Mouse (Mus musculus): ENCODE measurements around the gene Ganc. TPM values are rescaled to one million over a fixed set of nuclear protein-coding genes. Genes with fewer than 3 reads are reported as not detected.

Ganc gene
- polyA plus RNA-seq, 1 experiment = 43.4 TPM

DNA sequence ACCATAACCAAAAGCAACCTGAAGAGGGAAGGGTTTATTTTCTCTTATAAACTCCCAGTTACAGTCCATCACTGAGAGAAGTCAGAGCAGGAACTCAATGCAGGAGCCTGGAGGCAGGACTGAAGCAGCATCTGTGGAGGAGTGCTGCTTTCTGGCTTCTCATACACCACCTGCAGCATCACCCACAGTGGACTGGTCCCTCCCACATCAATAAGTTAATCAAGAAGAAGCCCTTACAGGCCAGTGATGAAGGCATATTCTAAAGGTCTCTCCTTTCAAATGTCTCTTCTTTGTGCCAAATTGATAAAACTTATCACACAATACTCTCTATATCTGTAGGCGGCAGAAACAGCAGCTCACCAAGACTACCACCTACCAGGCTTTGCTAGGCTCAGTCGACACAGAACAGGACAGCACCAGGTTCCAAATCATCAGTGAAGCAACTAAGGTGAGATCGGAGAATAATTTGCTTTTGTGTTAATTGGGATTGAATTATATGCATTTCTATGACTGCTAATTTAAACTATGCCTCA lies 7.5 kb downstream of the Ganc start:
- Histone ChIP-seq H3K4me3 (ENCODE audit: insufficient read depth, low read depth, low read length) (no peak overlapping the region), H3K4me1 (ENCODE audit: control insufficient read depth, insufficient read depth, insufficient read length, low read length) (no peaks in the 10 kb centered on the region), H3K27ac (replicated peaks; ENCODE audit: low read depth, low read length) (no peak overlapping the region)

DNA sequence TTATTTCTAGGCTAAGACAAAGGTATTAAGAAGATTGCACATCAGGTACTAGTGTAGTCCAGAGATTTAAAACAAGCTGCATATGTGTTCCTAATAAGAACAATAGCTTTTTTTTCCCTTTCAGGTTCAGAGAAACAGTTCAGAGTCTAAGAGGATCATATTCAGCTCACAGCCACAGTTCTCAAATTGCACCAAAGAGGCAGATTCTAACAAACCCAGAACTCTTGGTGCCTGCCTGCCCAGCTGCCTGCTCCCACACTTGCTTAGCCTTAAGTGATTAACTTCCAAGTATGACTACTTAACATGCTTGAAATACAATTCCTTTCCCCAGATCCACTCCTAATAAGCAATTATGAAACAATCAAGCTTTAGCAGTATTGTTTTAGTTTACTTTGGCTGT lies 10.4 kb downstream of the Ganc start:
- Histone ChIP-seq H3K27ac (replicated peaks; ENCODE audit: low read depth, low read length) (no peak overlapping the region), H3K4me3 (ENCODE audit: insufficient read depth, low read depth, low read length) (no peak overlapping the region), H3K4me1 (ENCODE audit: control insufficient read depth, insufficient read depth, insufficient read length, low read length) (no peaks in the 10 kb centered on the region)

DNA sequence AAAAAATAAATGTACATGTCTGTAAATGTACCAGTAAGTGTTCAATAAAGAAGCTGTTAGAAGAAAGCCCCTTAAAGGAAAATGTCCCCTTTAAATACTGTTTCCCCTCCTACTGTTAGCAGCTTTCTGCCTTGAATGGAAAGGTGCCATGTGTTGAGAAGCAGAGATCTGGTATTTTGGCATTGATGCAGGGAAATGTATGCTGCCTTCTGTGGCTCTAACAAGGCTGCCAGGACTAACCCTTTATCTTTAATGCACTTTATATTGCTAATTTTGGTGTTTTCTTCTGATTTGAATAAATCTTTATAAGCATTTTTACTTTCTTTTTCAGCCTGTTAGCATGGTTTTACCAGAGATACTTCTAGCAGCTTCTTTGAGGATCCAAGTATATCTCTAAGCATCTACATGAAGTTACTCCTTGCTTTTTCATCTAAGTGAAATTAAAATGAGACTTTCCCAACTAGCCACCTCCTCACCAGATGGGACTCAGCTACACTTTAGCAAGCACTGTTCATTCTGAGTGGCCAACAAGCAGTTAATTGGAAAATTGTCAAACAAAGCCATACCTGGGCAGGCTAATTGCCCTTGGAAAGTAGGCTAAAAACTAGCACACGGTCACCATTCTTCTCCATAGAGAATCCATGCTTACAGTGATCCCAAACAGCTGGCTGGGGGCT lies 11.2 kb downstream of the Ganc start:
- Histone ChIP-seq H3K27ac (replicated peaks; ENCODE audit: low read depth, low read length) (no peak overlapping the region), H3K4me3 (ENCODE audit: insufficient read depth, low read depth, low read length) (no peak overlapping the region), H3K4me1 (ENCODE audit: control insufficient read depth, insufficient read depth, insufficient read length, low read length) (no peaks in the 10 kb centered on the region)

DNA sequence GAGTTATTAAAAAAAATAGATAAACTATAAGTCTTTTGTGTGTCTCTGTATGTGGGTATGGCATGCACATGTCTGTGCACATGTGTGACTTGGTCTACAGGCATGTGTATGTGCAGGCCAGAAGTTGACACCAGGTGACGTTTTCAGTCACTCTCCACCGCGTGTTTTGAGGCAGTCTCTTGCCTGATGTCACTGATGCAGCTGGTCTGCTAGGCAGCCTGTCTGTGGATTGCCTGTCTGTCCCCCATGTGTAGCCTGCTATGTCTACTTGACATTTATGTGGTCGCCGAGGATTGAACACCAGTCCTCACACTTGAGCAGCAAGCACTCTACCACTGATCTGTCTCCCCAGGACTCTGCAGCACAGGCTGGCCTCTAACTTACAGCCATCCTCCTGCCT lies 20.7 kb downstream of the Ganc start:
- no peak overlapping the region for H3K27ac ChIP-seq (replicated peaks; ENCODE audit: low read depth, low read length)
- no peak overlapping the region for H3K4me3 ChIP-seq (ENCODE audit: insufficient read depth, low read depth, low read length)
- no peaks in the 10 kb centered on the region for H3K4me1 ChIP-seq (ENCODE audit: control insufficient read depth, insufficient read depth, insufficient read length, low read length)

DNA sequence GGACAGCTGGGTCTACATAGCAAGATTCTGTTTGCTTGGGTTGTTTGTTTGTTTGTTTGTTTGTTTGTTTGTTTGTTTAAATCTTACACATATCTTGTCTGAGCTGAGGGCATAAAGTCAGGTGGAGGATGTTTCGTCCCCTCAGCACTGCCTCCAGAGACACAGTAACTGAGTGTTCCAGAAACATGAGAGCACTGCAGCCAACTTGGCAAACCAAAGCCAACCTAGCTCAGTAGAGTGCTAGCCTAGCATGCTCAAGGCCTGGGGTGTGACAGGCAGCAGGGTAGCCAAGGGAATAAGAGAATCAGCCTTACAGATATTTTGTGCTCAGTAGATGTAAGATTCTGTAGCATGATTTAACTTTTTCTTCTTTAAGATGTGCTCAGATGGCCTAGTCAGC lies 40.8 kb downstream of the Ganc start:
- H3K4me1 ChIP-seq (ENCODE audit: control insufficient read depth, insufficient read depth, insufficient read length, low read length) = no peaks in the 10 kb centered on the region
- H3K27ac ChIP-seq (replicated peaks; ENCODE audit: low read depth, low read length) = no peak overlapping the region
- H3K4me3 ChIP-seq (ENCODE audit: insufficient read depth, low read depth, low read length) = no peak overlapping the region

DNA sequence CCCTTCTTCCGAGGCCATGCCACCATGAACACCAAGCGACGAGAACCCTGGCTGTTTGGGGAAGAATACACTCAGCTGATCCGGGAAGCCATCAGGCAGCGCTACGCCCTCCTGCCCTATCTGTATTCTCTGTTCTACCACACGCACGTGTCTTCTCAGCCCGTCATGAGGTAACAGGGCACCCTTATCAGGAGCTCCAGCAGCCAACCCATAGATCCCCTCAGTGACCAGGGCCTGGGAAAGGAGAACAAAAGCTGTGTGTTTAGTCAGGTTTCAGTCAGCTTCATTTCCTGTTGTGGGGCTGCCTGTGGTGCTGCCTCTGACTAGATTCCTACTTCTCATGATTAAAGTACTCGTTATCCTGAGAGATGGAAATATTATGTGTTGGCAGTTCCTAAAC lies 42.7 kb downstream of the Ganc start:
- H3K4me3 ChIP-seq (ENCODE audit: insufficient read depth, low read depth, low read length) = no peak overlapping the region
- H3K27ac ChIP-seq (replicated peaks; ENCODE audit: low read depth, low read length) = no peak overlapping the region
- no peaks in the 10 kb centered on the region for H3K4me1 ChIP-seq (ENCODE audit: control insufficient read depth, insufficient read depth, insufficient read length, low read length)

DNA sequence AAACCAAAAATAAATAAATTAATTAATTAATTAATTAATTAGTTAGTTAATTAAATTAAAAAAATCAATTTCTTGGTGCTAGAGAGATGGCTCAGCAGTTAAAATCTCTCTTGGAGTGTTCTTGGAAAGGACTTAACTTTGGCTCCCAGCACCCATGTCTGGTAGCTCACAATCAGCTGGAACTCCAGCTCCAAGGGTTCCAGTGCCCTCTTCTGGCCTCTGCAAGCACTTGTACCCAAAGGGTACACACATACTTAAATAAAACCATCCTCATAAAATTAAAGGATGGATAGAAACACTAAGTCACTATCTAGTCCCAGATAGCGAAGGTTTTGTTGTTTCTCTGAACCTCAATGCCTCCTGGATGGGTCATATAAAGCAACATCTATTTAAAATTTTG lies 43.6 kb downstream of the Ganc start:
- Histone ChIP-seq H3K27ac (replicated peaks; ENCODE audit: low read depth, low read length) (no peak overlapping the region), H3K4me1 (ENCODE audit: control insufficient read depth, insufficient read depth, insufficient read length, low read length) (no peaks in the 10 kb centered on the region), H3K4me3 (ENCODE audit: insufficient read depth, low read depth, low read length) (no peak overlapping the region)

DNA sequence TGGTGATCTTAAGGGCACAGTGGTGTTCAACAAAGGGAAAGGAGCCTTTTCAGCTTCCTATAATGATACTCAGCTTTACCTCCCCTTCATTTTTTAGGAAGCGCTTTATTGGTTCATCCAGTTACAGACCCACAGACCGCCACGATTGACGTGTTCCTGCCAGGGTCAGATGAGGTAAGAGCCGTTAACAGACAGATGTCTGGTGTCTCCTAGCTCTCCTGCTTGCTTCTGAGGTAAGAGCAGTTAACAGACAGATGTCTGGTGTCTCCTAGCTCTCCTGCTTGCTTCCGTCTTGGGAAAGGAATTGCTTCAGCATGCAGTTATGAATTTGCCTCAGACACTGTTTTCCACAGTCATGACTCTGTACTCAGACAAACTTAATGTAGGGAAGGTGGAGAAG lies 47.0 kb downstream of the Ganc start:
- Histone ChIP-seq H3K4me1 (ENCODE audit: control insufficient read depth, insufficient read depth, insufficient read length, low read length) (no peaks in the 10 kb centered on the region), H3K4me3 (ENCODE audit: insufficient read depth, low read depth, low read length) (no peak overlapping the region), H3K27ac (replicated peaks; ENCODE audit: low read depth, low read length) (no peak overlapping the region)

DNA sequence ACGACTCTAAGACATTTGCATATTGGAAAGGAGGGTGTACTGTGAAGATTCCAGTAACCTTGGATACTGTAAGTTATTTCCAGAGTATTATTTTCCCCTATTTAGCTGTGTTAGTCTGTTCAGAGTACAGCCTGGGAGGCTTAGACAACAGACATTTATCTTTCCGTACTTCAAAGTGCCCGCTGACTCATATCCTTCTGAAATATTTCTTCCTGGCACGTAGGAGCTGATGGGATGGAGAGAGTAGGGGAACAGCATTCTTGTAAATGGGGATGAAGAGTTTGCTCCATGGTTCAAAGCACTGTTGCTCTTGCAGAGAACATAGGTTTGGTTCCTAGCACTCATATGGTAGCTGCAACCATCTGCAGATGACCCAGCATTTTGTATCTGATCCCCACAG lies 48.9 kb downstream of the Ganc start:
- H3K4me3 ChIP-seq (ENCODE audit: insufficient read depth, low read depth, low read length) = no peak overlapping the region
- H3K27ac ChIP-seq (replicated peaks; ENCODE audit: low read depth, low read length) = no peak overlapping the region
- H3K4me1 ChIP-seq (ENCODE audit: control insufficient read depth, insufficient read depth, insufficient read length, low read length) = no peaks in the 10 kb centered on the region

DNA sequence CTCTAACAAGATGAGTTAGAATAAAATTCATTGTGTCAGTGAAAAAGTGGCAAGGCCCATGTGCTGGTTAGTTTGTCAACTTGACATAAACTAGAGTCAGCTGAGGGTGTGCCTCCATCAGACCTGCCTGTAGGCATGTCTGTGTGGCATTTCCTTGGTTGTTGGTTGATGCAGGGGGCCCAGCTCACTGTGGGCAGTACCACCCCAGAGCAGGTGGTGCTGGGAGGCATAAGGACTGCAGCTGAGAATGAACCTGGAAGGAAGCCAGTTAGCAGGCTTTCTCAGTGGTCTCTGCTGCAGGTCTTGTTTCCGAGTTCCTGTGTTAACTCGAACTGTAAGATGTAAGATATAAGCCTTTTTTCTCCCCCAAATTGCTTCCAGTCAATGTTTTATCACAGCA lies 51.3 kb downstream of the Ganc start:
- Histone ChIP-seq H3K4me3 (ENCODE audit: insufficient read depth, low read depth, low read length) (no peak overlapping the region), H3K4me1 (ENCODE audit: control insufficient read depth, insufficient read depth, insufficient read length, low read length) (no peaks in the 10 kb centered on the region), H3K27ac (replicated peaks; ENCODE audit: low read depth, low read length) (no peak overlapping the region)

DNA sequence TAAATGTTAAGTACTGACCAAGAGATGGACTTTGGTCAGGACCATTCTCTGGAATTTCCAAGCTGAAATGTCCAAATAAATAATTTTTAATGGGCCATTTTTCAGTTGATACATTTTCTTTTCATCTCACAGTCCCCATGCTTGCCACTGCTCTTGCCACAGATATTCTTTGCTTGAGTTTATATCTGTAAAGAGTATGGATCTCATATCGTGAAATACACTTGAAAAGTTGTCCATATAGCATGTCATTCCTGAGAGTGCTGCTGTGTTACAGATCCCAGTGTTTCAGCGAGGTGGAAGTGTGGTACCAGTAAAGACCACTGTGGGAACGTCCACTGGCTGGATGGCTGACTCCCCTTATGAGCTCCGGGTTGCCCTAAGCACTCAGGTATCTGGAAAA lies 52.0 kb downstream of the Ganc start, which contains the start of gene Capn3:
Gene Capn3, plus strand, starts transcription at position 301 of the 400 bp plus-strand sequence.
- H3K4me3 ChIP-seq (ENCODE audit: insufficient read depth, low read depth, low read length) = no peak within 1 kb of the TSS
- H3K27ac ChIP-seq (replicated peaks; ENCODE audit: low read depth, low read length) = no peak within 1 kb of the TSS
- H3K4me1 ChIP-seq (ENCODE audit: control insufficient read depth, insufficient read depth, insufficient read length, low read length) = no peaks in the 10 kb centered on the region

DNA sequence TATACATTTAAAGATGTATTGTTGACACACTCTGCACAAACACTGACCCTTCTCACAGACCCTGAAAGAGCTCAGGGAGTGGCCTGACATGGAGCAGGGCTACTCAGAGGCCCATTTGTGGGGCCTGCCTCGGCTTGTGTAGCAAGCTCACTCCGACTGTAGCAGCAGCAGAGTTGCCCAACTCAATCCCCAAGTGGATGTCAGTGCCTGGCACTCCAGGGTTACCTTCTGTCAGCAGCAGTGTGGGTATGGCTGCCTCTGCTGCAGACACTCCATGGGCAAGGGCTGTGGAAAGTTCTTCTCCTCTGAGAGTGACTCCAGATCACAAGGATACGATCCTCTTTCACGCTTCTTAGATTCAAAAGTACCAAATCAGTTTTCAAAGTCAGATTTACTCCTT lies 56.5 kb downstream of the Ganc start:
- Histone ChIP-seq H3K27ac (replicated peaks; ENCODE audit: low read depth, low read length) (no peak overlapping the region), H3K4me3 (ENCODE audit: insufficient read depth, low read depth, low read length) (no peak overlapping the region), H3K4me1 (ENCODE audit: control insufficient read depth, insufficient read depth, insufficient read length, low read length) (0 out of 2 replicates have a peak, but pooled peaks cover 2% of the 10 kb centered on the region)

DNA sequence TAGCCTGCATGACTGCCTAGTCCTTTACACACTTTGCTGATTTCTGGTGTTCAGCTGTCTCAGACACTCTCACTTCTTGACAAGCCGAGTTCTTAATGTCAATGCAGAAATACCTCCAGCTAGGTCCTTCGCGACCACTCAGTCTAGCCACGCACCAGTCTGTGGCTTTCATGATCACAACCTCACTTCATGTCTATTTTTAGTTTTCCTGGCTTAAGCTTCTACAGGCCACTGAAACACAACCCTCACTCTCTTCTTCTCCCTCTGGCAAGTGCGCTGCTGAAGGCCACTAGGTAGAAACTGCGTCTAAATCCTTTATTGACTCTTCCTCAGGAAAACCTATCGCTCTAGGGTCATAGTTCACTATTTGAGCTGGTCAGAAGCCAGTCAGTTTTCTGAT lies 59.6 kb downstream of the Ganc start:
- no peak overlapping the region for H3K4me3 ChIP-seq (ENCODE audit: insufficient read depth, low read depth, low read length)
- H3K27ac ChIP-seq (replicated peaks; ENCODE audit: low read depth, low read length) = no peak overlapping the region
- 0 out of 2 replicates have a peak, but pooled peaks cover 2% of the 10 kb centered on the region for H3K4me1 ChIP-seq (ENCODE audit: control insufficient read depth, insufficient read depth, insufficient read length, low read length)

DNA sequence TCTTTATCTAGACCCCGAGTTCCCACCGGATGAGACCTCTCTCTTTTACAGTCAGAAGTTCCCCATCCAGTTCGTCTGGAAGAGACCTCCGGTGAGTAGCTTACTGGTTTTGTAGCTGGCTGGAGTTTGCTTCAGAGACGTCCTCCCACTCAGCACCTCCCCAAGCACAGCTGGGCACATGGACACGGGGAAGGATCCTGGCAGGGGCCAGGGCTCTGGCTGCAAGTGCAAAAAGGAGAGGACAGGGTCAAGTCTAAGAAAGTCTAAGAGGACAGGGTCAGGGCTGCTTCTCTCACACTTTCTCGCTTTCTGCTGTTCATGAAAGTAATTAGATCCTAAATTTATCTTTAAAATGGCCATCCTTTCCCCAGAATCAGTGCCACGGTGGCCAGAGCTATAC lies 60.4 kb downstream of the Ganc start:
- Histone ChIP-seq H3K27ac (replicated peaks; ENCODE audit: low read depth, low read length) (peak overlapping the region; percentile 30; the same call in 1 of the 2 replicates), H3K4me3 (ENCODE audit: insufficient read depth, low read depth, low read length) (no peak overlapping the region), H3K4me1 (ENCODE audit: control insufficient read depth, insufficient read depth, insufficient read length, low read length) (0 out of 2 replicates have a peak, but pooled peaks cover 2% of the 10 kb centered on the region)

DNA sequence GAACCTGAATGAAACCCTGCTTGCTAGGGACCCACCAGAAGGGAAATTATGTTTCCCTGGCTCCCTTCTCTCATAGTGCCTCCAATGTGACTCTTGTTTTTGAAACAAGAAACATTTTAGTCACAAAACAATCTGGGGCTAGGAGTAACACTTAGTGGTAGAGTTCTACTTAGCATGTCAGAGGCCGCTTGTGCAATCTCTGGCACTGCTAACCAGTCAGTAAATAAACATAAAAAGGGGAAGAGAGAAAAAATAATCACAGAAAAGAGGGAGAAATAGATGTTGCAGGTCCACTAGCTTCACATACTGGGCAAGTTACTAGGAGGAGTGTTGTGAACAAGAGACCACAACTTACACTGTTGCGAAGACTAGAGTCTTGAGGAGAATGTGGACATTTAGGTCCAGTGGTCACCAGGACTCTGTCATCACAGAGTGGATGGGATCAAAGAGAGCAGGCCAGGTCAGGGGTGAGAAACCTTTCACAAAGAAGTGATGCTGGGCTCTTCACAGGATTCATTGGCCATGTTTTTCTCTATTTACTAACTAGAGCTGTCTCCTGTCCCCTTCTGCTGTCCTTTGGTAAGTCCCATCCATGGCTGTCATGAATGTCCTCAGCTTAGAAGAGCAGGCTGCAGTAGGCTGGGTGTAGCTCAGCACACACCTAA lies 61.2 kb downstream of the Ganc start:
- H3K4me1 ChIP-seq (ENCODE audit: control insufficient read depth, insufficient read depth, insufficient read length, low read length) = 0 out of 2 replicates have a peak, but pooled peaks cover 2% of the 10 kb centered on the region
- H3K27ac ChIP-seq (replicated peaks; ENCODE audit: low read depth, low read length) = peak overlapping the region; percentile 30; the same call in 1 of the 2 replicates
- no peak overlapping the region for H3K4me3 ChIP-seq (ENCODE audit: insufficient read depth, low read depth, low read length)

DNA sequence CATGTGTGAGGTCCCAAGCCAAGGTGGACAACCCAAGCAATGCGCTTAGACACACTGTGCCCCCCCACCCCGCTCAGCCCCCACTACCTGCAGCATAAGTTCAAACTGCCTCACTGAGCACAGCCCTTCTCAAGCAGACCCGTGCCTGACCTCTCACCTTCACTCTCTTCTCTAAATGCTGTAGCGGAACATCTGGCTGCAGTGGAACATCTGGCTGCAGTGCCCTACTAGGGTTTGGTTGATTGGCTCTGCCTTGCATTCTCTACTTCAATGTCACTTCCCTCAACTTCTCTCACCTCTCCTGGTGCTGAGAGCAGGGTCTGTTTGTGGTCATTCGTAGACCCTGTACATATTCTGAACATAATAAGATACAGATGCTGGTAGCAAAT lies 61.7 kb downstream of the Ganc start:
- Histone ChIP-seq H3K4me1 (ENCODE audit: control insufficient read depth, insufficient read depth, insufficient read length, low read length) (0 out of 2 replicates have a peak, but pooled peaks cover 2% of the 10 kb centered on the region), H3K27ac (replicated peaks; ENCODE audit: low read depth, low read length) (no peak overlapping the region), H3K4me3 (ENCODE audit: insufficient read depth, low read depth, low read length) (no peak overlapping the region)
